Mouse (Mus musculus) forebrain, embryonic 13.5 days (tissue): ENCODE measurements around the gene Fosb. TPM values are rescaled to one million over a fixed set of nuclear protein-coding genes. Genes with fewer than 3 reads are reported as not detected.
"Not testable (repeated sequence)": the region's sequence is repeated elsewhere in the genome, so short reads cannot be mapped to it uniquely, and the experiment has no call there.

Source experiments
- ATAC-seq: fragments of 200-750 bp; cut with Nextera tagmentation; 2 replicates; pipeline ENCODE4 v1.8.0; 2017
- H3K27ac ChIP-seq: fragments of 300-500 bp; sonication (generic); 2 replicates; pipeline ENCODE4 v1.5.1; 2015; ENCODE audit warnings: inconsistent platforms, mild to moderate bottlenecking, moderate library complexity
- H3K27me3 ChIP-seq: fragments of 300-500 bp; sonication (generic); 2 replicates; pipeline ENCODE4 v1.6.1; 2015; ENCODE audit warnings: mild to moderate bottlenecking, inconsistent platforms
- H3K36me3 ChIP-seq: fragments of 300-500 bp; sonication (generic); 2 replicates; pipeline ENCODE4 v1.6.1; 2015; ENCODE audit warnings: mild to moderate bottlenecking, inconsistent platforms; ENCODE audit not compliant: poor library complexity, severe bottlenecking
- H3K4me1 ChIP-seq: fragments of 300-500 bp; sonication (generic); 2 replicates; pipeline ENCODE4 v1.6.1; 2015; ENCODE audit warnings: inconsistent platforms
- H3K4me2 ChIP-seq: fragments of 300-500 bp; sonication (generic); 2 replicates; pipeline ENCODE4 v1.6.1; 2015; ENCODE audit warnings: inconsistent platforms, mild to moderate bottlenecking, moderate library complexity
- H3K4me3 ChIP-seq: fragments of 300-500 bp; sonication (generic); 2 replicates; pipeline ENCODE4 v1.5.1; 2015; ENCODE audit warnings: mild to moderate bottlenecking, inconsistent platforms
- H3K9ac ChIP-seq: fragments of 300-500 bp; sonication (generic); 2 replicates; pipeline ENCODE4 v1.6.1; 2015; ENCODE audit warnings: mild to moderate bottlenecking, inconsistent platforms
- H3K9me3 ChIP-seq: fragments of 300-500 bp; sonication (generic); replicated peaks from 2 replicates; pipeline ENCODE4 v1.6.1; 2016; ENCODE audit warnings: inconsistent platforms
- WGBS: fragments of 180-500 bp; shearing (Covaris S2); methylation state at CpG from one replicate; pipeline ENCODE4 v1.1.7; 2015; 5-methylcytosine and 5-hydroxymethylcytosine counted together
- polyA plus RNA-seq: library from polyadenylated mRNA; unstranded; fragments of >200 nt; fragmentation: Nextera tagmentation; extraction: Ambion mirVana; gene quantifications from 2 replicates; pipeline ENCODE4 v1.2.1, GENCODE M21; 2015

The Fosb gene
- polyA plus RNA-seq, 1 experiment from 2014 or later = 0.06 TPM

DNA sequence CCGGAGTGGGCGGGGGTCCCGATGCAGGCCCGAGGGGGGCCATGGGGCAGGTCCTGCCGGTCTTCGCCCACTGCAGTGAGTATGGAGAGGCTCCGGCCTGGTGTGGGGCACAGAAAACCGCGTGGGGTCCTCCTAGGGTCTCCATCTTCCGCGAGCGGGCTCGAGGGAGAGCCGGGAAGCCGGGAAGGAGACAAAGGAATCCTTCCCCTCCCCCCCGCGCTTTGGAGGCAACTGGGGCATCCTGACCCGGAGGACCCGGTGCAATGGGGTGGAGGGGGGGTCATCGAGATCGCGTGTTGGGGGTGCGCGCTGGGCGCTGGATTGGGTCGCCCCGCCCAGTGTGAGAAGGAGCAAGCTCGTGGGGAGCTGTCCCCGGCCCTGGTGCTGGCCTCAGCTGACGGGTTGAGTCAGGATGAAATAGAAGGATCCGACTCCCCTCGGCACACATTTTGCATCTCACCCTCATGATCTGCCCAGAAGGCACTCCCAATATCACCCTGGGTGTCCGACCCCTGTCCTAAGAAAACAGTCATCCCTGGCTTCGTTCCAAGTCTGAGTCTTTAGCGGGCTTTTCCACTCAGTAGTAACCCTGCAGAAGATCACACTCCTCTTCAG lies 27.0 kb downstream of the Fosb start:
- H3K9me3 ChIP-seq = no peaks in the 10 kb centered on the region
- peaks cover 39% of the 10 kb centered on the region for H3K27me3 ChIP-seq
- H3K9ac ChIP-seq = peak overlapping the region; percentile 99
- peaks cover 19% of the 10 kb centered on the region for H3K4me1 ChIP-seq
- H3K27ac ChIP-seq = peak overlapping the region; percentile 89
- under 1% methylated on average over 34 of the region's 35 CpGs for WGBS
- peaks cover 18% of the 10 kb centered on the region for H3K36me3 ChIP-seq
- H3K4me2 ChIP-seq = peak overlapping the region; percentile 72
- peak overlapping the region; percentile 87 for H3K4me3 ChIP-seq
- ATAC-seq = peak; percentile 76

DNA sequence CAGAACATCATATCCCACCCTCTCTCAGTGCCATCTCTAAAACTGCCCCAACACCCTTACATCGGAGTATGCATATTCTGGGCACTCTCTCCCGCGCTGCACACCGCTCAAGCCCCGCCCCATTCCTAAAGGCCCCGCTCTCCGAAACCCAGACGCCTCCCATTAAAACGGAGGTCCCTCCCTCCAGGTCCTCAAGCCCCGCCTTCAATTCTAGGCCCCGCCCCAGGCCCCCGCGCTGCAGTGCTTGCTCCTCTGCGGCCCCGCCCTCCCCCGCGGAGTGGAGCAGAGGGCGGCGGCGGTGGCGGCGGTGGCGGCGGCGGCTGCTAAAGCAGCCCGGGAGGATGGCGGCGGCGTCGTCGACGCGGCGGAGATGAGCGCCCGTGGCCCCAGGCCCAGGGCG lies 27.5 kb downstream of the Fosb start, which contains the start of gene Rtn2:
Gene Rtn2 (plus strand): TSS at position 240 of the 400 bp plus-strand sequence.
- 2% methylated on average over 36 of the region's 37 CpGs for WGBS
- peak; percentile 88 for ATAC-seq
- peaks cover 19% of the 10 kb centered on the region for H3K4me1 ChIP-seq
- H3K4me2 ChIP-seq = peak within 1 kb of the TSS; percentile 72
- H3K27me3 ChIP-seq = peaks cover 44% of the 10 kb centered on the region
- H3K27ac ChIP-seq = peak within 1 kb of the TSS; percentile 89
- peak within 1 kb of the TSS; percentile 99 for H3K9ac ChIP-seq
- H3K36me3 ChIP-seq = peaks cover 13% of the 10 kb centered on the region
- no peaks in the 10 kb centered on the region for H3K9me3 ChIP-seq
- H3K4me3 ChIP-seq = peak within 1 kb of the TSS; percentile 87

DNA sequence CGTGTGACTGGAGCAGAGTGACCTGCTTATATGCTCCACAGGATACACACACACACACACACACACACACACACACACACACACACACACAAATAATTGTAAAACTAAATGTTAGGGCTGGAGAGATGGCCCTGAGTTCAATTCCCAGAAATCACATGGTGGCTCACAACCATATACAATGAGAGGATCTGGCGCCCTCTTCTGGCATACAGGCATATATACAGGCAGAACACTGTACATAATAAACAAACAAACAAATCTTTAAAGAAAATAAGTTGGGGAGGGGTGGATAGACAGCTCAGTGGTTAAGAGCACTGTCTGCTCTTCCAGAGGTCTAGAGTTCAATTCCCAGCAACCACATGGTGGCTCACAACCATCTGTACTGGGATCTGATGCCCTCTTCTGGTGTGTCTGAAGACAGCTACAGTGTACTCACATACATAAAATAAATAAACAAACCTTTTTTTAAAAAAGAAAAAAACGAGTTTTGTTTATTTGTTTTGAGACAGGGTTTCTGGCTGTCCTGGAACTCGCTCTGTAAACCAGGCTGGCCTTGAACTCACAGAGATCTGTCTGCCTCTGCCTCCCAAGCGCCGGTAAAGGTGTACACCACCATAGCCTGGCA lies 28.1 kb downstream of the Fosb start:
- 43% methylated on average over 6 of the region's 6 CpGs for WGBS
- H3K4me3 ChIP-seq = peak overlapping the region; percentile 87
- not testable (repeated sequence) for H3K9ac ChIP-seq, H3K9me3 ChIP-seq, H3K27ac ChIP-seq, H3K36me3 ChIP-seq
- peak; percentile 16; the same call in 1 of the 2 replicates for ATAC-seq
- peaks cover 50% of the 10 kb centered on the region for H3K27me3 ChIP-seq
- H3K4me2 ChIP-seq = peak overlapping the region; percentile 72
- H3K4me1 ChIP-seq = peaks cover 19% of the 10 kb centered on the region

DNA sequence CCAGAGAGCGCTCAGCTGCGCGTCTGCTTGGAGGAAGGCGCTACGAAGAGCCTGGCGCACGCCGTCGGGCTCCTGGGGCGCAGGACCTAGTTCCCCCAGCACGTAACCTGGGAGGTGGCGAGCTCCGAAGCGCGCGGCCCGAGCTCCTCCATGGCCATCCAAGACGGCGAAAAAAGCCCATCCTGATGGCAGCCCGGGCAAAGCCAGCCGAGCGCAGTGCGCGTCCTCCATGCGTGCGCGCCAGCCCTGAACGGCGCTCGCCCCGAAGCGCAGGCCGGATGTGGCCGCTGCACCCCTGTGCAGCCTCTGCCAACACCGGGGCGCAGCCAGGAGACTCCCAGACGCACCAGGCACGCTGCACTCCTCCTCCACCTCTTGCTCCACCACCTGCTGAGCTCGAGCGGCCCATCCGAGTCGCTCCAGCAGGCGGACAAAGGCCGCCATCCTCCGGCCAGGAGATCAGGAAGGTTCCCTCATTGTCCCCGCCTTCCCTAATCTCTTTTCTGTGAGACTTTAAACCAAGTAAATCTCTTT lies 30.2 kb downstream of the Fosb start, which contains the start of gene Ppm1n:
Gene Ppm1n (minus strand): TSS at position 484 of the 534 bp plus-strand sequence.
- Histone ChIP-seq H3K4me3 (peak within 1 kb of the TSS; percentile 27), H3K36me3 (no peaks in the 10 kb centered on the region), H3K4me2 (peak within 1 kb of the TSS; percentile 46), H3K27me3 (peaks cover 50% of the 10 kb centered on the region), H3K9ac (peak within 1 kb of the TSS; percentile 26; the same call in 1 of the 2 replicates), H3K9me3 (no peaks in the 10 kb centered on the region), H3K27ac (no peak within 1 kb of the TSS), H3K4me1 (peaks cover 19% of the 10 kb centered on the region)
- no peak for ATAC-seq
- WGBS = 1% methylated on average over 46 of the region's 46 CpGs

DNA sequence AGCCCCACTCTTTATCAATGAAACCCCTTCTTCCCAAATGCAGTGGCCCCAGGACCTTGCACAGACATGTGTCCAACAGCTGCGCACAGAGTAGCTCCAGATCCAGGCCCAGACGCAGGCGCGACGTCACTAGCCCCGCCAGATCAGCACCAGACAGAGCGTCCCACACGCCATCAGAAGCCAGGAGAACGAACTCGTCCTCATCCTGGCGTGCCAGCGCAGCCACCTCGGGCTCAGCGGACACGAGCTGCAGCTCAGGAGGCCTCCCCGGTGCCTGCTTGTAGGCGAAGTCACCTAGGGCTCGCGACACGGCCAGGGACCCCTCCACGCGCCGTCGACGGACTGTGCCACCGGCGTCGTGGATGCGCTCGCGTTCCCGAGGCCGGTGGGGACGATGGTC lies 30.8 kb downstream of the Fosb start:
- no peak overlapping the region; the same call in 1 of the 2 replicates for H3K9ac ChIP-seq
- no peak for ATAC-seq
- 1% methylated on average over 34 of the region's 34 CpGs for WGBS
- no peaks in the 10 kb centered on the region for H3K36me3 ChIP-seq
- peak overlapping the region; percentile 46 for H3K4me2 ChIP-seq
- H3K27me3 ChIP-seq = peaks cover 50% of the 10 kb centered on the region
- H3K27ac ChIP-seq = no peak overlapping the region
- peak overlapping the region; percentile 27 for H3K4me3 ChIP-seq
- H3K9me3 ChIP-seq = no peaks in the 10 kb centered on the region
- peaks cover 16% of the 10 kb centered on the region for H3K4me1 ChIP-seq

DNA sequence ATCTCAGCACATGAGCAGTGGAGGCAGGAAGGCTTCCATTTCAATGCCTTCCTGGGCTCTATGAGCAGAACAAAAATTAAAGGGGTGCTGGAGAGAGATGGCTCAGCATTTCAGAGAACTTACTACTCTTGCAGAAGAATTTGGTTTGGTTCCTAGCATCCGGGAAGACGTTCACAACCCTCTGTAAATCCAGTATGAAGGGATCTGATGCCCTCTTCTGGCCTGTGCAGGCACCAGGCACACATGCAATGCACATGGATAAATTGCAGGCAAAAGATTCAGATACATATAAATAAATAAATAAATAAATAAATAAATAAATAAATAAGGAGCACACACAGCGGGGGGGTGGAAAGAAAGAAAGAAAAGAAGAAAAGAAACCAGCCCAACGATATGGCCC lies 33.6 kb downstream of the Fosb start:
- no peaks in the 10 kb centered on the region for H3K36me3 ChIP-seq
- 49% methylated on average over 4 of the region's 4 CpGs for WGBS
- no peak for ATAC-seq

GRCm38 (mm10) chr7:19272173-19272764 lies 37.6 kb downstream of the Fosb start:
- no peaks in the 10 kb centered on the region for H3K9me3 ChIP-seq
- peak; percentile 62 for ATAC-seq
- under 1% methylated on average over 28 of the region's 36 CpGs for WGBS
- no peaks in the 10 kb centered on the region for H3K36me3 ChIP-seq
- H3K4me1 ChIP-seq = peaks cover 26% of the 10 kb centered on the region
- H3K27ac ChIP-seq = peak overlapping the region; percentile 73
- H3K27me3 ChIP-seq = peaks cover 5% of the 10 kb centered on the region
- H3K4me3 ChIP-seq = peak overlapping the region; percentile 97
- H3K9ac ChIP-seq = peak overlapping the region; percentile 92
- peak overlapping the region; percentile 94 for H3K4me2 ChIP-seq

More for the DNA sequence above, 33.6 kb downstream of the Fosb start:
- H3K9me3 ChIP-seq = no peaks in the 10 kb centered on the region
- no peak overlapping the region for H3K27ac ChIP-seq
- H3K4me2 ChIP-seq = no peak overlapping the region
- peaks cover 45% of the 10 kb centered on the region for H3K27me3 ChIP-seq
- no peak overlapping the region for H3K9ac ChIP-seq
- H3K4me3 ChIP-seq = no peak overlapping the region
- peaks cover 9% of the 10 kb centered on the region for H3K4me1 ChIP-seq

DNA sequence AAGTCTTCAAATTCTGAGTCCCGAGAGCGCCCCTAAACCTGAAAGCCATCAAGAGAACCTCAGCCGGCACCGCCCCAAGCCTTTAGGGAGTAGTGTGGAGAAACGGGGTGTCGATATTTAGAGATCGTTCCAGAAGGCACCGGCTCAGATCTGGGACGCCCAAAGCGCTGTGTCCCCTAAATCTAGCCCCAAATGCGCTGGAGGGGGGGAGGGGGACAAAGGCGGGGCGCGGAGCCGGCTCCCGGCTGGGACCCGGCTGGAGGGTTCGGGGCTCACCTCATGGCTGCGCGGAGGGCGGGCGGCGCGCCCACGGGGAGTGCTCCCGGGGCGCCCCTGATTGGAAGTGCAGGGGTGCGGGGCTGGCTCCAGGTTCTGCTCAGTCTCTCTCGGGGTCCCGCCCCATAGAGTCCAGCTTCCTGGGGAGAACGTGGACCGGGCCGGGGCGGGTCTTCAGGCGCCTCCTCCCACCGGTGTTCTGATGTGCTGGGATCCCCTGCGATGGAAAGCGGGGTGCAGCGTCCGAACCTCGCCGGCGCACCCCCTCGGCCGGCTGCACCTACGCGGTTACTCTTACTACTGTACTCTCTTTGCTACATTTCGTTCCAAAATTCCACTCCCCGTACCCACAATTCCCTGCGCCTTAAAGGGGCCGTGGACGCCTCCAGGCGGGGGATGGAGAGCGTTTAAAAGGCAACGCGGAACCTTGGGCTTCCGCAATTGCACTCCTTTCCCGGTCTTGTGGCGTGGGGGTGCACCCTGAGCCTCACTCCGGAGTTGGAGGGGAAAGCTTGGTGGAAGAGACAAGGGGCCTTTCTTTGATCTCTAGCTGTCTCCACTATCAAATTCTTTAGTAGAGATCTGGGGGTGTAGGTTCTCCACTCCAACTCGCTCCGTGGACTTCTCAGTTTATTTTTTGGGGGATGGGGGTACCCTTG lies 38.3 kb downstream of the Fosb start, which contains the start of gene Vasp:
Gene Vasp (minus strand): TSS at position 580 of the 935 bp plus-strand sequence.
- Histone ChIP-seq H3K4me2 (peak within 1 kb of the TSS; percentile 94), H3K9me3 (no peaks in the 10 kb centered on the region), H3K4me3 (peak within 1 kb of the TSS; percentile 97), H3K27ac (peak within 1 kb of the TSS; percentile 73), H3K27me3 (no peaks in the 10 kb centered on the region), H3K36me3 (no peaks in the 10 kb centered on the region), H3K9ac (peak within 1 kb of the TSS; percentile 92), H3K4me1 (peaks cover 26% of the 10 kb centered on the region)
- under 1% methylated on average over 59 of the region's 62 CpGs for WGBS
- ATAC-seq = peak; percentile 84

DNA sequence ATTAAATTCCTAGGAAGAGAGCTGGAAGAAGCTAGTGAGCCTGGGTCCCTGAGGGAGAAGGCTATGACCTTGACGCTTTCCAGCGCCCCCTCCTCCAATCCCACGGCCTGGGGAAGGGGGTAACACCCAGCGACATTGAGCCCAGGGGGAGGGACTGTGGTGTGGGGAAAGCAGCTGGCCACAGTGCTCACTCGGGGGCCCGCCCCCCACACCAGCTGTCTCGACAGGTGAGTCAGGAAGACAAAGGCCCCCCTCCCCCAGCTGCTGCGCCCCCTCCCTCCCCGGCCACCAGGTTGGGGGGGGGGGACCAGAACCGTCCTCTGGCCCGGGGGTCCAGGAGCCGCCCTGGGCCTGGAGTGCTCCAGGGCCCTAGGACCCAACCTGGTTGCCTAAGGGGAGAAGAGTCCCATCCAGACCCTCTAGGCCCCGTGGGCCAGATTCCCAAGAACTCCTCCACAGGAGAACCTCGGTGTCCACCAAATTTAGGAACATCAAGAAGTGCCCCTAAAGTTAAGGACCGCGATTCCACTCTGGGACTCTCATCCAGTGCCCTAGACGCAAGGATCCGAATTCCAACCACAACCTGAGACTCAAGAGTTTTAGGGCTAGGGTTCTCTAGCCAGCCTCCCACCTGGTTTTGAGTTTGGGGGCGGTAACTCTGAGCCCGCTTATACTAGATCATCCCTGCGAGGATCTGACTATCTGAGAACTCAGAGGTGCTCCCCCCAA lies 39.2 kb downstream of the Fosb start:
- H3K27me3 ChIP-seq = no peaks in the 10 kb centered on the region
- peak overlapping the region; percentile 97 for H3K4me3 ChIP-seq
- H3K4me2 ChIP-seq = peak overlapping the region; percentile 94
- peak overlapping the region; percentile 92 for H3K9ac ChIP-seq
- H3K9me3 ChIP-seq = no peaks in the 10 kb centered on the region
- ATAC-seq = no peak
- peaks cover 26% of the 10 kb centered on the region for H3K4me1 ChIP-seq
- WGBS = under 1% methylated on average over 15 of the region's 21 CpGs
- no peaks in the 10 kb centered on the region for H3K36me3 ChIP-seq
- peak overlapping the region; percentile 73; the same call in 1 of the 2 replicates for H3K27ac ChIP-seq

GRCm38 (mm10) chr7:19269721-19270441 lies 40.0 kb downstream of the Fosb start:
- peaks cover 4% of the 10 kb centered on the region; the same call in 1 of the 2 replicates for H3K36me3 ChIP-seq
- no peak overlapping the region for H3K27ac ChIP-seq
- peak overlapping the region; percentile 97 for H3K4me3 ChIP-seq
- peak overlapping the region; percentile 94 for H3K4me2 ChIP-seq
- H3K9ac ChIP-seq = peak overlapping the region; percentile 92
- peaks cover 26% of the 10 kb centered on the region for H3K4me1 ChIP-seq
- no peaks in the 10 kb centered on the region for H3K27me3 ChIP-seq
- no peaks in the 10 kb centered on the region for H3K9me3 ChIP-seq
- WGBS = 3% methylated on average over 18 of the region's 19 CpGs
- no peak for ATAC-seq
